In the genomic region with DNA sequence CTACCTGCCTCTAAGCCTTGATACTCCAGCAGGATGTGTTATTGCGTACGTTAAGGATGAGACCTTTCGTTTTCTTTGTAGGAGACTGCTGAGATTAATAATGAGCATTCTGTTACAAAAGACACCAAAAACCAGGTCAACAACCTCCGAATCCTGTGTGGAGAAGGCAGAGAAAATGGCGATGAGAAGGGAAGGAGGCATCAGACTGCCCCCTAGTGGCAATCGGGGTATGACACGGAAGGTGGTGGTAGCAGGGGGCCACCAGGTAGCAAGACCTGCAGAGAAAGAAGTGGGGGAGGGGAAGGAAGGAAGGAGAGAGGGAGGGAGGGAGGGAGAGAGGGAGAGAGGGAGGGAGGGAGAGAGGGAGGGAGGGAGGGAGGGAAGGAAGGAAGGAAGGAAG, we compare ENCODE assay signal across 8 mouse cellular contexts. TPM values are rescaled to one million over a fixed set of nuclear protein-coding genes. Genes with fewer than 3 reads are reported as not detected.
A peak's percentile ranks its signal among the peaks of the same experiment; 100 is the strongest.
DNase-seq lines count a peak whose midpoint lies in the region; ATAC-seq and TF ChIP-seq lines count a peak whose summit lies in the region.

No protein-coding gene starts in this region.

- no peak for TF ChIP-seq POLR2A in MEL (IDR thresholded peaks at IDR 0.05; ENCODE audit: control insufficient read depth in 1 of 2, insufficient read depth in 1 of 2, low read depth in 1 of 2, low read length in 2 of 2, poor library complexity in 1 of 2)

- no peak for TF ChIP-seq EP300 in MEL (IDR thresholded peaks at IDR 0.05; ENCODE audit: low read depth in 1 of 2, low read length in 2 of 2)

- no peak for ATAC-seq in kidney, embryonic 15.5 days (replicated peaks; ENCODE audit: low FRiP score)
- ATAC-seq in midbrain, embryonic 16.5 days, result no peak

- peaks cover 5% of the 10 kb centered on the region; the same call in 1 of the 2 replicates for H3K9me3 ChIP-seq in kidney, embryonic 15.5 days (replicated peaks)
- no peaks in the 10 kb centered on the region for H3K9me3 ChIP-seq in MEL (replicated peaks; ENCODE audit: insufficient read depth, low read length)
- H3K9me3 ChIP-seq in midbrain, embryonic 16.5 days (replicated peaks; ENCODE audit: control insufficient read depth, low read length, poor library complexity, severe bottlenecking), result peaks cover 8% of the 10 kb centered on the region

- H3K27me3 ChIP-seq in kidney, embryonic 15.5 days, result no peaks in the 10 kb centered on the region
- H3K27me3 ChIP-seq in MEL (ENCODE audit: control insufficient read depth in 1 of 2, insufficient read depth in 2 of 2, low read length in 2 of 2), result no peaks in the 10 kb centered on the region
- no peaks in the 10 kb centered on the region for H3K27me3 ChIP-seq in midbrain, embryonic 16.5 days (ENCODE audit: control insufficient read depth, insufficient read depth, low read depth, low read length)

- DNase-seq in kidney, adult 18-20 months, result peak; percentile 77
- DNase-seq in MEL (ENCODE audit: low read depth, low spot score), result peak; percentile 38
- DNase-seq in cerebellum, adult 8-10 months, result peak; percentile 62
- DNase-seq in frontal cortex, postnatal 25 days (ENCODE audit: low spot score in 2 of 2), result peak; percentile 54 to 59
- peak; percentile 44 to 84 for DNase-seq in layer of hippocampus, postnatal 25 days (ENCODE audit: extremely low spot score in 1 of 2, low spot score in 1 of 2)
- peak; percentile 52 for DNase-seq in thymus, postnatal 0 days (ENCODE audit: low spot score)

- H3K4me2 ChIP-seq in kidney, embryonic 15.5 days, result no peak overlapping the region
- H3K4me2 ChIP-seq in midbrain, embryonic 16.5 days (ENCODE audit: low read length), result no peak overlapping the region

- H3K4me1 ChIP-seq in kidney, embryonic 15.5 days, result no peaks in the 10 kb centered on the region
- H3K4me1 ChIP-seq in MEL (ENCODE audit: control insufficient read depth in 1 of 2, insufficient read depth in 2 of 2, low read length in 2 of 2), result no peaks in the 10 kb centered on the region
- no peaks in the 10 kb centered on the region; the same call in 1 of the 2 replicates for H3K4me1 ChIP-seq in midbrain, embryonic 16.5 days (ENCODE audit: control insufficient read depth, insufficient read depth, low read length)

- H3K4me3 ChIP-seq in kidney, embryonic 15.5 days (replicated peaks), result no peak overlapping the region
- no peak overlapping the region for H3K4me3 ChIP-seq in MEL (ENCODE audit: control insufficient read depth in 1 of 2, insufficient read depth in 1 of 2, low read depth in 2 of 2, low read length in 2 of 2)
- H3K4me3 ChIP-seq in midbrain, embryonic 16.5 days (ENCODE audit: low read depth, low read length), result no peak overlapping the region

- no peaks in the 10 kb centered on the region for H3K36me3 ChIP-seq in kidney, embryonic 15.5 days
- no peaks in the 10 kb centered on the region for H3K36me3 ChIP-seq in MEL (ENCODE audit: control insufficient read depth in 1 of 2, insufficient read depth in 2 of 2, low read length in 2 of 2)
- H3K36me3 ChIP-seq in midbrain, embryonic 16.5 days (ENCODE audit: control insufficient read depth, insufficient read depth, low read length), result no peaks in the 10 kb centered on the region

- no peaks in the 10 kb centered on the region for H3K79me2 ChIP-seq in MEL (ENCODE audit: control insufficient read depth, insufficient read depth, low read length, poor library complexity)

- TF ChIP-seq CTCF in MEL (IDR thresholded peaks at IDR 0.05 in 2 of 3, conservative IDR thresholded peaks at IDR 0.05 in 1 of 3; ENCODE audit: control insufficient read depth in 1 of 3, insufficient read depth in 1 of 3, low read depth in 2 of 3, low read length in 3 of 3, poor library complexity in 1 of 3, severe bottlenecking in 1 of 3), result peak; percentile 65 to 84 (median 69)

- no peak overlapping the region for H3K27ac ChIP-seq in kidney, embryonic 15.5 days
- H3K27ac ChIP-seq in MEL (ENCODE audit: control insufficient read depth, low read depth, low read length), result no peak overlapping the region
- H3K27ac ChIP-seq in midbrain, embryonic 16.5 days (ENCODE audit: low read length), result peak overlapping the region; percentile 64

- no peak overlapping the region for H3K9ac ChIP-seq in kidney, embryonic 15.5 days
- no peak overlapping the region for H3K9ac ChIP-seq in MEL (ENCODE audit: control insufficient read depth, low read depth, low read length, poor library complexity, severe bottlenecking)
- no peak overlapping the region for H3K9ac ChIP-seq in midbrain, embryonic 16.5 days (ENCODE audit: low read depth, low read length)

- 42% methylated on average over 7 of the region's 7 CpGs for WGBS in kidney, embryonic 15.5 days
- WGBS in midbrain, embryonic 16.5 days, result 22% methylated on average over 7 of the region's 7 CpGs

- peak; percentile 58 for TF ChIP-seq RAD21 in MEL (IDR thresholded peaks at IDR 0.05; ENCODE audit: low read depth, low read length)

TF ChIP-seq in MEL, 35 proteins besides CTCF, POLR2A, EP300 and RAD21:
- peak; percentile 54 for TF ChIP-seq ZC3H11A (IDR thresholded peaks at IDR 0.05; ENCODE audit: low read depth, low read length)
- no peak for TF ChIP-seq HCFC1 (IDR thresholded peaks at IDR 0.05; ENCODE audit: low read depth, low read length)
- TF ChIP-seq TCF12 (IDR thresholded peaks at IDR 0.05; ENCODE audit: low read depth, low read length), result no peak
- TF ChIP-seq SMC3 (IDR thresholded peaks at IDR 0.05; ENCODE audit: low read depth, low read length), result peak; percentile 75
- TF ChIP-seq ZNF384 (IDR thresholded peaks at IDR 0.05; ENCODE audit: low read depth, low read length), result no peak
- TF ChIP-seq MAZ (IDR thresholded peaks at IDR 0.05; ENCODE audit: low read depth, low read length), result no peak

RNA-seq across cellular contexts. Expression of a gene that starts 41.3 kb away (rescaled TPM):
- polyA plus RNA-seq in kidney, embryonic 15.5 days (2015; fragmentation: Nextera tagmentation; extraction: Ambion mirVana), result 73.5 and 74.3 TPM in 2 replicates
- total RNA-seq in MEL (2012; rRNA removed), result 96.6 and 102 TPM in 2 replicates
- 100 to 1,000 TPM; 145 to 270 TPM for polyA plus RNA-seq in MEL (2012; ENCODE audit: insufficient read depth in 1 of 2, insufficient read length in 2 of 2, low read depth in 1 of 2, low replicate concordance in 2 of 2, missing spikeins in 1 of 2)
- 10 to 100 TPM; 92.0 to 97.1 TPM for total RNA-seq in layer of hippocampus, postnatal 25 days (2021)
- polyA plus RNA-seq in midbrain, embryonic 16.5 days (2015; fragmentation: Nextera tagmentation; extraction: Ambion mirVana), result 95.7 and 96.0 TPM in 2 replicates
- 112 and 114 TPM in 2 replicates for polyA plus RNA-seq in thymus, postnatal 0 days (2015; fragmentation: Nextera tagmentation; extraction: Ambion mirVana)
